Mouse (Mus musculus) cortical plate, adult 2 months (tissue): Measurements from ENCODE around the gene Txndc12.

Experiments
- CTCF ChIP-seq: fragments of 200-500 bp; IDR thresholded peaks from 2 replicates; pipeline ENCODE4 v1.5.1; 2011; ENCODE audit warnings: mild to moderate bottlenecking, control low read depth, low read length; ENCODE audit not compliant: insufficient read depth; ENCODE audit errors: extremely low read depth
- POLR2A ChIP-seq: fragments of 200-500 bp; IDR thresholded peaks from 2 replicates; pipeline ENCODE4 v1.6.1; 2011; ENCODE audit warnings: mild to moderate bottlenecking, low read length, control low read depth; ENCODE audit not compliant: insufficient read depth; ENCODE audit errors: extremely low read depth

GRCm38 (mm10) chr4:108835496-108835895 is 1.1 kb downstream of the Txndc12 start:
- TF ChIP-seq POLR2A (no peak), CTCF (no peak)
